Mouse (Mus musculus): Measurements from ENCODE around the gene Peli1.

- TF ChIP-seq CTCF (IDR thresholded peaks at IDR 0.05; ENCODE audit: extremely low read depth, insufficient read depth, insufficient read length, insufficient replicate concordance) (no peak), POLR2A (IDR thresholded peaks at IDR 0.05; ENCODE audit: low read depth, low read length) (no peak)
Measured at GRCm38 (mm10) chr11:21157595-21157994, 66.5 kb downstream of the Peli1 start.

All from spleen, adult 2 months (tissue).